Comparison of ENCODE assay signal across 13 mouse cellular contexts in genomic region chr2:76511281-76511721, GRCm38 (mm10).
DNase-seq lines count a peak whose midpoint lies in the region; ATAC-seq and TF ChIP-seq lines count a peak whose summit lies in the region.
"Had no signal": no experiment of that assay in that cellular context is flagged by ENCODE, and none has a peak within 500 bp of the region (broad histone marks: within the 10 kb centered on the region; RNA-seq: fewer than 3 reads in every experiment).

No protein-coding gene starts in this region.

- H3K36me3 ChIP-seq in midbrain, postnatal 0 days (ENCODE audit: insufficient read depth, low read length), result no peaks in the 10 kb centered on the region
- H3K36me3 ChIP-seq in midbrain, embryonic 11.5 days (ENCODE audit: control insufficient read depth, insufficient read depth, low read length), result no peaks in the 10 kb centered on the region

- H3K4me1 ChIP-seq in midbrain, postnatal 0 days (ENCODE audit: insufficient read depth, low read length), result no peaks in the 10 kb centered on the region
- no peaks in the 10 kb centered on the region for H3K4me1 ChIP-seq in midbrain, embryonic 11.5 days (ENCODE audit: control insufficient read depth, insufficient read depth, low read length)

- 72% methylated on average over 8 of the region's 8 CpGs for WGBS in midbrain, postnatal 0 days
- WGBS in midbrain, embryonic 11.5 days, result 92% methylated on average over 8 of the region's 8 CpGs

- no peak for ATAC-seq in midbrain, postnatal 0 days (ENCODE audit: low FRiP score)
- ATAC-seq in midbrain, embryonic 11.5 days (ENCODE audit: low FRiP score), result no peak

- H3K4me3 ChIP-seq in midbrain, postnatal 0 days (ENCODE audit: low read depth, low read length), result no peak overlapping the region
- no peak overlapping the region for H3K4me3 ChIP-seq in midbrain, embryonic 11.5 days (ENCODE audit: low read depth, low read length)

- H3K9ac ChIP-seq in midbrain, postnatal 0 days (replicated peaks; ENCODE audit: low read length, poor library complexity, severe bottlenecking), result no peak overlapping the region
- no peak overlapping the region for H3K9ac ChIP-seq in midbrain, embryonic 11.5 days (ENCODE audit: low read length)
- H3K9ac ChIP-seq: liver, embryonic 14.5 days had no signal

- no peaks in the 10 kb centered on the region for H3K27me3 ChIP-seq in midbrain, postnatal 0 days (ENCODE audit: insufficient read depth, low read length)
- no peaks in the 10 kb centered on the region for H3K27me3 ChIP-seq in midbrain, embryonic 11.5 days (ENCODE audit: control insufficient read depth, insufficient read depth, low read length)

- H3K9me3 ChIP-seq in midbrain, postnatal 0 days (ENCODE audit: low read length), result no peaks in the 10 kb centered on the region
- no peaks in the 10 kb centered on the region for H3K9me3 ChIP-seq in midbrain, embryonic 11.5 days (ENCODE audit: control insufficient read depth, low read length)

- no peak for TF ChIP-seq CTCF in midbrain, postnatal 0 days (IDR thresholded peaks at IDR 0.05)

- no peak overlapping the region for H3K4me2 ChIP-seq in midbrain, postnatal 0 days (ENCODE audit: low read depth, low read length, poor library complexity, severe bottlenecking)
- no peak overlapping the region for H3K4me2 ChIP-seq in midbrain, embryonic 11.5 days
- H3K4me2 ChIP-seq: heart, embryonic 11.5 days had no signal

- no peak overlapping the region for H3K27ac ChIP-seq in midbrain, postnatal 0 days (ENCODE audit: low read depth, low read length)
- H3K27ac ChIP-seq in midbrain, embryonic 11.5 days (ENCODE audit: low read depth, low read length), result no peak overlapping the region
- H3K27ac ChIP-seq: liver, embryonic 14.5 days had no signal

- DNase-seq in cerebellum, postnatal 10 days, result peak; percentile 25 to 29
- DNase-seq in cerebellum, adult 11-12 months, result no peak
- peak; percentile 8 for DNase-seq in midbrain, postnatal 0 days (ENCODE audit: low spot score)
- DNase-seq in midbrain, embryonic 11.5 days (ENCODE audit: low spot score, missing footprints), result no peak
- DNase-seq in layer of hippocampus, adult 11-12 months (ENCODE audit: low spot score), result peak; percentile 59
- DNase-seq in layer of hippocampus, postnatal 25 days (ENCODE audit: extremely low spot score in 1 of 2, low spot score in 1 of 2), result peak; percentile 22 to 40
- no peak for DNase-seq in urinary bladder, postnatal 25 days (ENCODE audit: low spot score)
- no peak for DNase-seq in lung, postnatal 4 days
- DNase-seq: cerebellum, adult 11 months; lung, postnatal 10 days; right cerebral cortex, postnatal 25 days had no signal

Comparison
In these comparisons a context has a peak if more than half of its experiments do, and no peak if none do; other contexts are left out.
1. DNase-seq: peak in cerebellum, postnatal 10 days (2 of 2), midbrain, postnatal 0 days (single experiment), layer of hippocampus, adult 11-12 months (single experiment) and layer of hippocampus, postnatal 25 days (2 of 2); none in cerebellum, adult 11-12 months (single experiment), midbrain, embryonic 11.5 days (single experiment), urinary bladder, postnatal 25 days (single experiment) and lung, postnatal 4 days (0 of 2).